Mouse (Mus musculus): Measurements from ENCODE around the gene Plekhg5. TPM values are rescaled to one million over a fixed set of nuclear protein-coding genes. Genes with fewer than 3 reads are reported as not detected.

Gene Plekhg5
- polyA plus RNA-seq, 1 experiment from 2014 or later, result 10.8 TPM

DNA sequence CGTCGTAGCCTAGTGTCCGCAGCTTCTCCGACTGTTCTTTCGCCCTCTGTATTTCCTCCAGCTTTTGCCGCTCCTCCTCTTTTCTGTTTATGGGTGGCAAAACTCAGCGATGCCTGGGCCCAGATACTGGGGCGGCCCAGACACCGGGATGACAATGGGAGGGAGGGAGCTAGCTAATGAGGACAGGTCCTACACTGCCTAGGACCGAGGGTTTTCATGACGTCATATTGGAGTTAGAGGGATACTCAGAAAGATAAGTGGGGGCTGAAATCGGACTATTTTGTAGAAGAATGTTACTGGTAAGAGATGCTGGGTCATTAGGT is 48.8 kb downstream of the Plekhg5 start:
- Histone ChIP-seq H3K4me1 (peaks cover 29% of the 10 kb centered on the region), H3K36me3 (replicated peaks) (no peaks in the 10 kb centered on the region), H3K9me3 (no peaks in the 10 kb centered on the region), H3K9ac (no peak overlapping the region), H3K27me3 (peaks cover 100% of the 10 kb centered on the region), H3K4me2 (peak overlapping the region; percentile 13; the same call in 1 of the 2 replicates), H3K27ac (no peak overlapping the region), H3K4me3 (replicated peaks) (peak overlapping the region; percentile 5; the same call in 1 of the 2 replicates)
- ATAC-seq (ENCODE audit: low FRiP score), result no peak
- WGBS, result 1% methylated on average over 12 of the region's 12 CpGs

DNA sequence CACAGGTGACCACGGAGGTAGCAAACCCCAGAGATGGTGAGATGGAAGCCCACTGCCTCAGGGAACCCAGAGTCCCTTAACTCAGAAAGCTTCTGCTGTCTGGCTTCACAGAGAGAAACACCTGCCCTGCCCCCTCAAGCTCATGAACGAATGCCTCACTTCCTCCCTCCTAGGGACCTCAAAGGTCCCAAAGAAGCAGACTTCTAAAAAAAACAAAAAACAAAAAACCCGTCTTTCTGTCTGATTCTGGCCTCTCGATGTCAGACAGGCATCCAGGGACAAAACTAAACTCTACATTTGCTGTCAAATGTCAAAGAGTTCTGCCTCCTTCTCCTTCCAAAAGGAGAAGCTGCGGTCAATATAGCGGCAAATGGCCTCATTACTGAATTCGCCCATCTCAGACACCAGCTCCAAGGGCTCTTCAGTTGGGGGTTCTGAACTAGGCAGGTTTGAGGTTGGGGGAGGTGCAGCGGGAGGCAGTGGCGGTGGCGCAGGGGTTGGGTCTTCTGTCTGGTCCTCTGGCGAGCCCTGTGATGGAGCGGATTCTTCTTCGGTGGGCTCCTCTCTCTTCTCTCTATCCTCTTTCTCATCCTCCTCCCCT is 52.2 kb downstream of the Plekhg5 start:
- ATAC-seq (ENCODE audit: low FRiP score), result no peak
- Histone ChIP-seq H3K4me1 (peaks cover 33% of the 10 kb centered on the region), H3K27me3 (peaks cover 100% of the 10 kb centered on the region), H3K36me3 (replicated peaks) (no peaks in the 10 kb centered on the region), H3K27ac (no peak overlapping the region), H3K4me2 (no peak overlapping the region), H3K9ac (no peak overlapping the region), H3K9me3 (no peaks in the 10 kb centered on the region), H3K4me3 (replicated peaks) (no peak overlapping the region)
- WGBS, result 6% methylated on average over 13 of the region's 13 CpGs

DNA sequence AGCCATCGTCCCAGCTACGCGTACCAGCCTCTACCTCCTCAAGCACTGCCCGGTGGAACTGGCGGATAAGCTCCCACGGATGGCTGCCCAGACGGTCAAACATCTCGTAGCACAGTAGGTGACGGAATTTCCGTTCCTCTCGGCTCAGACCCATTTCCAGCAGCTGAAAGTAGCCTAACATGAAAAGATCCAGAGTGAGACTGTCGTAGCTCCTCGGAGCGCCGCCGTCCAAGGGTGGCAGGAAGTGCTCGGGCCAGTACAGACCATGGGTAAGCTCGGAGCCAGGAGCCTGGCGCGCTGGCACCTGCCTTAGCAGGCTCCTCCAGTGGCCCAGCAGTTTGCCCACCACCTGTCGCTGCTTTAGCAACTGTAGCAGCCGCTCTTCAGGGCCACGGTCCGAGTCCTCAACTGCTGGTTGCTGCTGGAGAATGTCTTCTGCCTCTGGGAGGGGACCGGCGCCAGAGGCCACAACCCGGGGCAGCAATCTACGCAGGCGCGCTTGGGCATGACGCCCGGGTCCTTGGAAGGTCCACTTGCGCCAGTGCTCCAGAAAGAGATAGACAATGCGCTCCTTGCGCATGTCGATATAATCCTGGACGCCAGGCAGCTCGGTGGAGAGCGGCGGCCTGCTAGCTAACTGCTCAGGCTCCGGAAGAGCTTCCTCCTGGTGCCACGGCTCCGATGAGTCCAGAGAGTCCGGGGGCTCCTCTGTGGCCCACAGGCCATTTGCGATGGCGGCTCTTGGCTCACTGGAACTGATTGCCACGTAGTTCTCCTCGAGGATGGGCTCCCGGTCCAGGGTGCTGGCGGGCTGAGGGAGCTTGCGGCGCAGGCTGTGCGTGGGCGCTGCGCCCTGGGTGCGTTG is 53.1 kb downstream of the Plekhg5 start:
- Histone ChIP-seq H3K4me1 (peaks cover 29% of the 10 kb centered on the region), H3K9me3 (no peaks in the 10 kb centered on the region), H3K27ac (no peak overlapping the region), H3K4me3 (replicated peaks) (peak overlapping the region; percentile 23), H3K4me2 (peak overlapping the region; percentile 30), H3K9ac (no peak overlapping the region), H3K27me3 (peaks cover 100% of the 10 kb centered on the region), H3K36me3 (replicated peaks) (no peaks in the 10 kb centered on the region)
- WGBS, result 3% methylated on average over 56 of the region's 56 CpGs
- ATAC-seq (ENCODE audit: low FRiP score), result no peak

DNA sequence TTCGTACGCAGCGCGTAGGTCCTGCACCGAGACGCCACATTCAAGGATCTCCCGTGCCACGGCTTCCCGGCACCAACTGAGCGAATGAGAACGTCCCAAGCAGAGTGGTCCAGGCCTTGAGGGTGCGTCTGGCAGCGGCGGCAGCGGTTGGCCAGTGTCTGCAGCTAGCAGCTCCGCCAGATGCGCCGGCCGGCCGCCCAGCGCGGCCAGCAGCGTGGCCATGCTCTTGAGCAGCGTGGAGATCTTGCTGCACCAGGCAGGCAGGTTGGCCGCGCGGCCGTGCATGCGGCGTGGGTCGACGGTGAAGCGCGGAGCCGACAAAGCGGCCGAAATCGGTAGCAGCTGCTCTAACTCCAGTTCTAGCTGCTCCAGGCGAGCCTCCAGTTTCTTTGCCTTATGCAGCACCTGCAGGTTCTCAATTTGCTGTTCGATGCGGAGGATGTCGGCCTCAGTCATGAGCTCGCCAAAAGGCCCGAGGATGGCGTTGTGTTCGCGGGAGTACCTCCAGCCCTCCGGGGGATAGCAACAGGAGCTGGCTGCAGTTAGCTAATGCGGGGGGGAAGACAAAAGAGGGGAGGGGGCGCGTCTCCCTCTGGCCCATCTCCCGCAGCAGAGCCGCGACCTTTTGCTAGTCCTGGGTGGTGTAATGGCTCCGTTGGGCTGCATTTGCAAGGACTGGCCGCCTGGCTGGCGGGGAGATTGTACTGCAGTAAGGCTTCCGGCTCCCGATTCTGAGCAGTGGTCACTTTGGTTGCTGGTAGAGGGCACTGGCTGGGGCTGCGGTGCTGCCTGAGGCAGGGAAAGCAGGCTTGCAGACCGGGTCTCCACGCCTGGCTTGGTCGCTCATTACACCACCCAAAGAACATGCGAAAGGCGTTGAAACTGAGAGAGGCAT is 54.0 kb downstream of the Plekhg5 start:
- H3K27me3 ChIP-seq, result peaks cover 100% of the 10 kb centered on the region
- H3K9me3 ChIP-seq, result no peaks in the 10 kb centered on the region
- peaks cover 30% of the 10 kb centered on the region for H3K4me1 ChIP-seq
- peak overlapping the region; percentile 23 for H3K4me3 ChIP-seq (replicated peaks)
- ATAC-seq (ENCODE audit: low FRiP score), result no peak
- 2% methylated on average over 65 of the region's 65 CpGs for WGBS
- H3K4me2 ChIP-seq, result peak overlapping the region; percentile 30
- no peak overlapping the region for H3K9ac ChIP-seq
- no peak overlapping the region for H3K27ac ChIP-seq
- no peaks in the 10 kb centered on the region for H3K36me3 ChIP-seq (replicated peaks)

DNA sequence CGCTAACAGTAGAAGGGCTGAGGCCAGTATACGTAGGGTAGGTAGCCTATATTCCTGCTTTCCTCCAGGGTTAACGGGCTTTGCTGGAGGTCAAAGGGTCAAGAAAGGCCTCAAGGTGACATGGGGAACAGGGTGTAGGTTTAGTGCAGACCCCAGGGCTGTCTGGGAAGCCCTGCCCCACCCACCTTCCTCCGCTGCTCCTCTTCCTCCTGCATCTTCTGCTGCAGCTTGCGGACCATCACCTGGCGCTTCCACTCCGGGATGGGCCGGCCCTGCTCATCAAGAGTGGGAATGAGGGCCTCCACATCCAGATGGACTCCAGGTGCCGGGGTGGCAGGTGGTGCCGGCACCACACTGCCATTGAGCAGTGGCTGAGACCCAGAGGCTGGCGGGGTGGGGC is 55.6 kb downstream of the Plekhg5 start:
- H3K4me3 ChIP-seq (replicated peaks), result no peak overlapping the region
- H3K9ac ChIP-seq, result no peak overlapping the region
- ATAC-seq (ENCODE audit: low FRiP score), result no peak
- 80% methylated on average over 11 of the region's 11 CpGs for WGBS
- no peak overlapping the region for H3K4me2 ChIP-seq
- peaks cover 100% of the 10 kb centered on the region for H3K27me3 ChIP-seq
- H3K9me3 ChIP-seq, result no peaks in the 10 kb centered on the region
- peaks cover 44% of the 10 kb centered on the region for H3K4me1 ChIP-seq
- no peak overlapping the region for H3K27ac ChIP-seq
- no peaks in the 10 kb centered on the region for H3K36me3 ChIP-seq (replicated peaks)

DNA sequence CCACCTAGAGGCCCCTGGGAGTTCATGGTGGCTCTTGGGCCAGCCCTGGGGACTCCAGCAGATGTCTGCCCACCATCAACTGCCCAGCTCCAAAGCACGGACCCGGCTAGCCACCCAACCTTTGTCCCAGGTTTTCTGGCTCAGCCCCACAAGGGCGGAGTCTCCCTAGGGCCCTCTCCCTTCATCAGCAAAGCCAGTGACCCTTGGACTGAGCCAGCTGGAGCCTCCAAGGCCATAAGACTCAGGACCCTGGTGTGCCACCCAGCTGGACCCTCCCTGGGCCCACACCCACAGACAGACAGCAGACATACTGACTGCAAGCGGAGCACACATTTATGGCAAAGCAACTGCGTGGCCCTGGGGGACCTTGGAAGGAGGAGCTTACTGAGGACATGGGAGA is 56.5 kb downstream of the Plekhg5 start:
- Histone ChIP-seq H3K27me3 (peaks cover 100% of the 10 kb centered on the region), H3K4me3 (replicated peaks) (no peak overlapping the region), H3K27ac (no peak overlapping the region), H3K4me2 (no peak overlapping the region), H3K9ac (no peak overlapping the region), H3K4me1 (peaks cover 44% of the 10 kb centered on the region), H3K9me3 (no peaks in the 10 kb centered on the region), H3K36me3 (replicated peaks) (no peaks in the 10 kb centered on the region)
- WGBS, result 44% methylated on average over 5 of the region's 5 CpGs
- no peak for ATAC-seq (ENCODE audit: low FRiP score)

DNA sequence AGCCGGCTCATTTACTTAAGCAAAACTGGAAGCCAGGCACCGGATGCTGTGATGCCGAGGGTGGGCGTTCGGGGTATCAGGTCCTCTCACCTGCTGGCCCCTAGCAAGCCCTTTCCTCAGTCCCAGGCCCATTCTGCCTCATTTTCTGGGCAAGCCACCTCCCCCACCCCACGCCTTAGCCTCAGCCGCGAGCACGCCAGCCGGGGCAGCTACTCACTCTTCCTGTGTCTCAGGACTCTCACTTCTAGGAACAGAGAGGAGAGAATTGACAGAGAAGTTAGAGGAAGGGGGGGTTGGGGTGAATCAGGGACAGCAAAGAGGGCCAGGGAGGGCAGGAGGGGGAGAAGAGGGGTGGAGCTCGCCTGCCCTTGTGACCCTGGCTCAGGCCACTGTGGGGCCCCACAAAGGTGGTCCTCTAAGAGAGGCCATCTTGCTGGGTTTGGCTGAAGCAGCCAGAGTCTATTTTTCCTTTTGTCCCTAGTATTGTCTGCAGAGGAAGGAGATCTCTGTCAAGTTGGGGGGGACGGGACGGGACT is 57.2 kb downstream of the Plekhg5 start:
- WGBS, result 23% methylated on average over 13 of the region's 13 CpGs
- peaks cover 44% of the 10 kb centered on the region for H3K4me1 ChIP-seq
- H3K4me2 ChIP-seq, result no peak overlapping the region
- no peak overlapping the region for H3K4me3 ChIP-seq (replicated peaks)
- ATAC-seq (ENCODE audit: low FRiP score), result no peak
- peaks cover 100% of the 10 kb centered on the region for H3K27me3 ChIP-seq
- H3K9me3 ChIP-seq, result no peaks in the 10 kb centered on the region
- no peaks in the 10 kb centered on the region for H3K36me3 ChIP-seq (replicated peaks)
- no peak overlapping the region for H3K27ac ChIP-seq
- no peak overlapping the region for H3K9ac ChIP-seq

DNA sequence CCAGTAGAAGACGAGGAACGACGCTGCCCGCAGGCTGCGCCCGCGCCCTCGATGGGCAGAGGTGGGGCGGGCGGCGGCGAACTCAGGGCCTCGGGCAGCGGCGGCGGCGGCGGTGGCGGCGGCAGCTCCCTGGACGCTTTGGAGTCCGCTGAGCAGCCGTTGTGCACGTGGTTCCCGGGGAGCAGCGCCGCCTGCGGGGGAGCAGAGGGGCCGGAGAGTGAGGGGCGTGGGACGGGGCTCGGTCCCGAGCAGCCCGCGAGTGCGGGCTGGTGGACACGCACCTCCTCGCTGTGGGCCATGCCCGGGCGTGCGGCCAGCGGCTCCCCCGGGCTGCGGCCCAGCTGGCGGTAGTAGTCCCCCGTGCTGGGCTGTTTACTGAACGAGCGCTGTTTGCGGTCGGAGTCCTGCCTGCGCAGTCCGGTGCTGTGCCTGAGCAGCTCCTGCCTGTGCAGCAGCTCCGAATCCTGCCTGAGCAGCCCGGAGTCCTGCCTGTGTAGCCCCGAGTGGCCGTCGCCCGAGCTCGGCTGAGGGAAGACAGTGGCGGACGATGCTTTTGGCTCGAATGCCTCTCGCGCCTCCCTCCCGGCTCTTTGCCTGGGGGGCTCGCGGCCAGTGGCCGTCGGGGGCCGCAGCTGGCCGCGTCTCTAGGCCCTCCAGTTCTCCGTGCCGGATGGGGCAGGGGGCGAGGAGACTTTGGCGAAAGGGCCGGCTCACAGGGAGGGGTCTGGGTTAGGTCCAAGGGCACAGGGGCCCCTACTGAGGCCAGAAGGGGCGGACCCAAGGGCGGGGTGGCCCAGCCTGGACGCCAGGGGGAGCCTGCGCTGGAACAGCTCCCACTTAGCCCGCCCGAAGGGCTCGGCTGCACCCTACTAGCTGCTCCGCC is 58.7 kb downstream of the Plekhg5 start:
- no peak overlapping the region for H3K27ac ChIP-seq

DNA sequence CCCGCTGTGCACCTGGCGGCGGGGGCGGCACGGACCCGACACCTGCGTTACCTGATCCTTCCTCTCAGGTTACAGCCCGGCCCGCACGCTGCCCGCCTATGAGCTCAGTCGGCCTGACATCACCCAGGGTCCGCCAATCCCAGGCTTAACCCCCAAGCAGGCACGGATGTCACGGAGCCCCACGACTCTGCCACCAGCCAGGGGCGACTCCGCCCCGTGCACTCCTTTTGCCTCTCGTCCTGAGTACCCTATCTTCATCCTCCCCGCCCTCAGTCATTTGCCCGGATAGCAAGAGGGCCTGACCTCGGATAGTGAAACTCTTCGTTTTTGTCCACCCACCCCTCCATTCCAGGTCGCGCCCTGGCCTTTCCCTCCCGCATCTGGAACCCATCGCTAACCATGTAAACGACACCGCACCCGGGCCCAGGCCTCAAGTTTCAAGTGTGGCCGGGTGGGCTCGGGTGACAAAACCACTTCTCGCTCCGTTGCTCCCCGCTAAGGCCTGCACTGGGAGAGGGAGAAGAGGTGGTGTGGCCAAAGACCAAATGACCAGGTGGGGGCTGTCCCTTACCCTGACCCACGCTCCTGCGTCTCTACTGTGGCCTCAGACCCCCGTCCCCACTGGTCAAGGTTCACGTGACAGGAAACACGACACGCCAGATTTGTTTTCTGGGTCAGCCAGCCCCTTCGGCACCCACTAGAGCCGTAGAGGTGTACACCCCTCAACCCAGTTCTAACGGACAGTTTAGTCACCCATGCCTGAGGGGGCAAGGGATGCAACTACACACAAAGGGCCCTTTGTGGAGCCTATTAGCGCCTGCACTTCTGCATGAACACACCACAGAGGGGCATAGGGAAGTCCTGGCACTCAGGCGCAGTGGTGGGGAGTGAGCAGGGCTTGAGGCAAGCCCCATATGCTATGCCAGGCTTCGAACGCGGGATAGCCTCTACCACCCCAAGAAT is 59.8 kb downstream of the Plekhg5 start:
- peak overlapping the region; percentile 54; the same call in 1 of the 2 replicates for H3K4me2 ChIP-seq
- peaks cover 97% of the 10 kb centered on the region for H3K27me3 ChIP-seq
- 2% methylated on average over 50 of the region's 50 CpGs for WGBS
- H3K9me3 ChIP-seq, result no peaks in the 10 kb centered on the region
- no peak overlapping the region for H3K27ac ChIP-seq
- peak overlapping the region; percentile 40 for H3K4me3 ChIP-seq (replicated peaks)
- no peak overlapping the region for H3K9ac ChIP-seq
- ATAC-seq (ENCODE audit: low FRiP score), result no peak
- H3K4me1 ChIP-seq, result peaks cover 29% of the 10 kb centered on the region
- no peaks in the 10 kb centered on the region for H3K36me3 ChIP-seq (replicated peaks)

More for the DNA sequence above, 58.7 kb downstream of the Plekhg5 start:
- H3K9ac ChIP-seq, result peak overlapping the region; percentile 29; the same call in 1 of the 2 replicates
- H3K4me1 ChIP-seq, result peaks cover 37% of the 10 kb centered on the region
- H3K27me3 ChIP-seq, result peaks cover 97% of the 10 kb centered on the region
- under 1% methylated on average over 82 of the region's 85 CpGs for WGBS
- peak overlapping the region; percentile 40 for H3K4me3 ChIP-seq (replicated peaks)
- ATAC-seq (ENCODE audit: low FRiP score), result peak; percentile 75
- H3K4me2 ChIP-seq, result peak overlapping the region; percentile 54
- H3K36me3 ChIP-seq (replicated peaks), result no peaks in the 10 kb centered on the region
- H3K9me3 ChIP-seq, result no peaks in the 10 kb centered on the region

DNA sequence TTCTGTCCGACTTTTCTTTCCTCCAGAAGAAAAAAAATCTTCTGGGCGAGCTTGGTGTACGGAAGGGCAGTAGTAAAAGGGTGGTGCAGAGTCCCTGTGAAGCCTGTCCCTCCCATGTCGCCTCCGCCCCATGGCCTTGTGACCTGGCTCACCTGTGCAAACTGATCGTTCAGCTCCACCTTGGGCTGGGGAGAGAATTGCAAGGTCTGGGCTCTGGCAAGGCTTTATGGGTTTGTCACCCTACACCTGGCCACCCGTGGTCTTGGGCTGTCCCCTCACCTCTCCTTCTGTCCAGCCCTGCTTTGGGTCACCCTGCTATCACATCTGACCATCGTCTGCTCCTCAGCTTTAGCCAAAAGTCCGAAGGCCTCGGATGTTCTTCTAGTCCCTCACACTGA is 60.5 kb downstream of the Plekhg5 start:
- peaks cover 29% of the 10 kb centered on the region for H3K4me1 ChIP-seq
- H3K4me3 ChIP-seq (replicated peaks), result no peak overlapping the region
- peaks cover 95% of the 10 kb centered on the region for H3K27me3 ChIP-seq
- no peak overlapping the region for H3K9ac ChIP-seq
- no peaks in the 10 kb centered on the region for H3K36me3 ChIP-seq (replicated peaks)
- no peak overlapping the region for H3K27ac ChIP-seq
- no peaks in the 10 kb centered on the region for H3K9me3 ChIP-seq
- no peak overlapping the region for H3K4me2 ChIP-seq
- WGBS, result 19% methylated on average over 10 of the region's 10 CpGs
- ATAC-seq (ENCODE audit: low FRiP score), result no peak
